Mouse (Mus musculus) inflammation-experienced regulatory T-cells, adult 16 weeks (primary cell): ENCODE data around the gene Polr1c. TPM values are rescaled to one million over a fixed set of nuclear protein-coding genes. Genes with fewer than 3 reads are reported as not detected.

Source experiments
- polyA plus RNA-seq: library from polyadenylated mRNA; unstranded; fragments of 100-300 nt; shearing (Covaris generic); gene quantifications from one replicate; pipeline ENCODE4 v1.2.1, GENCODE M21; 2017

The Polr1c gene
- 71.2 TPM for polyA plus RNA-seq

GRCm38 (mm10) chr17:46247512-46248188, at the start of gene Polr1c, which contains the start of gene Yipf3:
Gene Polr1c, minus strand, starts transcription at chr17:46248054.
Gene Yipf3, plus strand, starts transcription at chr17:46248080.

DNA sequence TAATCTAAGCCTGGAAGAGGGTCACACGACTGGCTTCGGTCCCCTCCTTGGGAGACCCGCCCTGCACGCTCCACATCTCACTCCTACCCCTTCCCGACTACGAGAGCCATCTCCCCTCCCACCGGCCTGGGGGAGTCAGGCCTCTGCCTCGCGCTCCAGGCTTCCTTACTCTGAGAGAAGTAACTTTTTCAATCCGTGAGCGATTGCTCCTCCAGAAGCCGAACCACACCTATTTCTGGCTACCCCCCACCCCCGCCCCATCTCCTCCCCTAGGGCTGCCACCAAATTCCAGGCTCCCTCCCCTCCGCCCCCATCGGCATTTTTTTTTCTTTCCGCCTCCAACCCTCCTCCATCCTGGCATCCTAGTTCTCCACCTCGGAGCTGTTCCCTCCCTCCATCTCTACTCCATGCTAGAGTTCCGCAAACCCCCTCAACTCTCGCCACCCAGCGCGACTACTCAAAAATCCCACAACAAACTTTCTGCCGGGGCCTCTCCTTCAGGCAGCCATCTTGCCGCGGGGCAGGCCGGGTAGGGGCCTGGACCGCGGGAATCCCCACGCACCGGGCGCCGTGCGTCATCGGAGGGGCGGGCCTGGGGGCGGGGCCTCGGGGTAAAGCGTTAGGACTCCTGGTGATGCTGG, 34.7 kb upstream of the Polr1c start, which contains the start of gene Tjap1:
Gene Tjap1 (minus strand): TSS at position 544 of the 641 bp plus-strand sequence.

GRCm38 (mm10) chr17:46253452-46254084, 5.7 kb upstream of the Polr1c start, which contains the start of gene Lrrc73:
Gene Lrrc73, plus strand, starts transcription at chr17:46253531.

GRCm38 (mm10) chr17:46202421-46203071, 45.3 kb downstream of the Polr1c start, which contains the start of the genes Polh and Xpo5:
Gene Polh, minus strand, starts transcription at chr17:46202645.
Gene Xpo5, plus strand, starts transcription at chr17:46202782.

Other genes with a start within 250 kb of the Polr1c start
- not detected for gene Vegfa, start 215.7 kb downstream of the Polr1c start, polyA plus RNA-seq
- gene Mrps18a, start 137.1 kb downstream of the Polr1c start, polyA plus RNA-seq: 101 TPM
- gene Rsph9, start 103.8 kb downstream of the Polr1c start, polyA plus RNA-seq: 2.2 TPM
- gene Mad2l1bp, start 94.5 kb downstream of the Polr1c start, polyA plus RNA-seq: 67.3 TPM
- gene Gtpbp2, start 87.0 kb downstream of the Polr1c start, polyA plus RNA-seq: 87.5 TPM
- gene Polh, start 45.4 kb downstream of the Polr1c start, polyA plus RNA-seq: 7.7 TPM
- gene Xpo5, start 45.3 kb downstream of the Polr1c start, polyA plus RNA-seq: 54.1 TPM
- 186 TPM for gene Yipf3, start within 50 bp of the Polr1c start, polyA plus RNA-seq
- 0.20 TPM for gene Lrrc73, start 5.5 kb upstream of the Polr1c start, polyA plus RNA-seq
- gene Tjap1, start 35.0 kb upstream of the Polr1c start, polyA plus RNA-seq: 35.1 TPM
- gene Dlk2, start 49.4 kb upstream of the Polr1c start, polyA plus RNA-seq: not detected
- 9.5 TPM for gene Abcc10, start 80.3 kb upstream of the Polr1c start, polyA plus RNA-seq
- gene Zfp318, start 135.7 kb upstream of the Polr1c start, polyA plus RNA-seq: 1.3 TPM
- not detected for gene Crip3, start 180.9 kb upstream of the Polr1c start, polyA plus RNA-seq
- not detected for gene Slc22a7, start 190.4 kb upstream of the Polr1c start, polyA plus RNA-seq
- gene Ttbk1, start 239.6 kb upstream of the Polr1c start, polyA plus RNA-seq: 0.18 TPM
- gene Dnph1, start 248.7 kb upstream of the Polr1c start, polyA plus RNA-seq: 8.4 TPM